Mouse (Mus musculus) heart, adult 18-20 months (tissue): ENCODE results near the gene Kpna7. TPM values are rescaled to one million over a fixed set of nuclear protein-coding genes. Genes with fewer than 3 reads are reported as not detected.
"Not testable (repeated sequence)": the region's sequence is repeated elsewhere in the genome, so short reads cannot be mapped to it uniquely, and the experiment has no call there.

Experiments
- DNase-seq, 2 experiments: peaks; one replicate each; pipeline ENCODE4 v3.0.0; 2021 to 2022; ENCODE audit warnings: mixed read lengths in 1 of 2
- total RNA-seq, 2 experiments: library from RNA; stranded (reverse); gene quantifications; 2 replicates each; pipeline ENCODE4 v1.2.3; 2021

The Kpna7 gene
- total RNA-seq, 2 experiments from 2014 or later, result not detected

DNA sequence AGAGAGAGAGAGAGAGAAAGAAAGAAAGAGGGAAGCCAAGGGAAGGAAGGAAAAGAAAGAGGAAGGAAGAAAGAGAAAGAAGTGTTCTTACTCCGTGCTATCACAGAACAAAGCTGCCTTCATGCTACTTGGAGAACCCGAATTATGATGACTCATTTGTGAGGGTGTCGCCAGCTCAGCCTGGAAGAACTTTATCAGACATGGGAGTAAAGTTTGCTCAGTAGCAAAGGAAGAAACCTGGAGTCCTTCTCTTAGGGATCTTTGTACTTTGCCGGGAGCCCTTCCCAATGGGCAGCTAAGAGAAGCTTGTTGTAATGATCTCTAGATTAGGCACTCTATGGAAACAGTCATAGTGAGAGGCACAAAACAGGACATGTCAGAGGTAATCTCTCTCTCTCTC, 18.9 kb upstream of the Kpna7 start:
- DNase-seq, result peak in 1 of 2 experiments; percentile 31

DNA sequence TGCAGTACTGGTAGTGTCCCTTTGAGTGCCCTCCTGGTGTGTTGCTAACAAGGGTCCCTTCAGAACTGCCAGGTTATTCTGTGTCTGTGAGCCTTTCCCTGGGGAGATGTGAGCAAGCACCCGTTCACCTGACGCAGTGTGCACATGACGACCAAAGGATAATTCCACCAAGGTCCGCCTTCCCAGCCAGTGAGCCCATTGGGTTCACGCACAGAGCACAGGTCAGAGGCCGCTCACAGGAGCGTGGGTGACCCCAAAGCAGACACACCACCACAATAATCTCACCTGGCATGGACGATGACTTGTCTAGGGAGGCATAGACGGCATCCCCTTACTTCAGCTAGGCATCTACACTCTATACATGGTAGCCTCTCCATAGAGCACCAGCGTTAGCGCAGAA, 17.6 kb upstream of the Kpna7 start:
- DNase-seq, result not testable (repeated sequence)

DNA sequence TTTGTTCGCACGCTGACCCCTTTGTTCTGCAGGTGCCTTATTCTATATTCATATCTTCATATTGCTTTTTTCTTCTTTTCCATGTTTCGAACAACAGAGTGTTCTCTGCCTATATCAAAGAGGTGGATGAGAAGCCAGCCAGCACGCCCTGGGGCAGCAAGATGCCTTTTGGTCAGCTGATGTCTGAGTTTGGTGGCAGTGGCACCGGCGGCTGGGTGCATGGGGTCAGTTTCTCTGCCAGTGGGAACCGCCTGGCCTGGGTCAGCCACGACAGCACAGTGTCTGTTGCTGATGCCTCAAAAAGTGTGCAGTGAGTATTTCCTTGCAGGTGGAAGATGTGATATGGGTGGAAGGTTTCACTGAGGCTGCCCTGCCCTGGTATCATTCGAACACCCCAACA, 17.1 kb upstream of the Kpna7 start:
- no peak for DNase-seq

DNA sequence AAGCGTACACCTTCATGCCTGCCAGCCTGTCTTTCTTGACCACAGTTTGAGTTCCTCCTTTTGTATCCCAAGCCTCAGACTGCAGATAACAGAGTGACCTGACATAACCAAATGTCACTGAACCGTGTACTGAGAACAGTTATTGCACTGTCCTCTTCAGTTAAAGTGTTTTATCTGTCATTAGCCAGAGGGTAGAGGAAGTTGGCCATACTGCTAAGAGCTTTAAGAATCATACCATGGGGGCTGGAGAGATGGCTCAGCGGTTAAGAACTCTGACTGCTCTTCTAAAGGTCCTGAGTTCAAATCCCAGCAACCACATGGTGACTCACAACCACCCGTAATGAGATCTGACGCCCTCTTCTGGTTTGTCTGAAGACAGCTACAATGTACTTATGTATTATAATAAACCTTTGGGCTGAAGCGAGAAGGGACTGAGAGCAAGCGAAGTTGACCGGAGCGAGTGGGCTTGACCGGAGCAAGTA, 14.6 kb upstream of the Kpna7 start:
- DNase-seq, result no peak

DNA sequence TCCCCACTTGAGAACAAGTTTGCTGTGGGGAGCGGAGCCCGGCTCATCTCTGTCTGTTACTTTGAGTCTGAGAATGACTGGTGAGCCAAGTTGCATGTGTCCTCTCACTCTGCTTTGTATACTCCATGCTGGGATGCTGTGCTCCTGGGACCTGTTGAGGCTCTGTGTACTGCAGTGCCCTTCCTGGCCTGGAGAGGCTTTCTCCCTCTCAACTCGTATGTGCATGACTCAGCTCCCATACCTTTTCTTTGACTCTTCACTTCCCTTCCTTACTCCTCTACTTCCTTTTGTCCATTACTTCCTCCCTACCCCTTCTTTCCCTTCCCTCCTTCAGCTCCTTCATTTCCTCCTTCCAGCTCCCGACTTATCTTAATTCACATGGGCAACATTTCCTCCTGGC, 12.4 kb upstream of the Kpna7 start:
- DNase-seq, result no peak

DNA sequence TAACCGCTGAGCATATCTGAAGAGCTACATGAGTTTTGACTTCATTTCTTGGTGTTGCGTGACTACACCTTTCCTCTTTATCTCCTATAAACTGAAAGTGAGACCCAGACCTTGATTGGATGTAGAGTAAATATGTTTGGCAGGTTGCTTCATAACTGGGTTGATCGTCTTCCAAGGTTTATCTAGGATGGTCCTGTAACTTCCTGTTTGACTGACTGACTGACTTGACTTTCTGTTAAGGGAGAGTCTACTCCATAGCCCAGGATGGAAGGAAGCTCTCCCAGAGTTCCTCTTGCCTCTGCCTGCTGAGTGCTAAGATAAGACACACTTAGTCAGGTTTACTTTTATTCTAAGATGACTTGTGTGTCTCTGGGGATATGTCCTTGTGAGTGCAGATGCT, 6.0 kb upstream of the Kpna7 start:
- no peak for DNase-seq

DNA sequence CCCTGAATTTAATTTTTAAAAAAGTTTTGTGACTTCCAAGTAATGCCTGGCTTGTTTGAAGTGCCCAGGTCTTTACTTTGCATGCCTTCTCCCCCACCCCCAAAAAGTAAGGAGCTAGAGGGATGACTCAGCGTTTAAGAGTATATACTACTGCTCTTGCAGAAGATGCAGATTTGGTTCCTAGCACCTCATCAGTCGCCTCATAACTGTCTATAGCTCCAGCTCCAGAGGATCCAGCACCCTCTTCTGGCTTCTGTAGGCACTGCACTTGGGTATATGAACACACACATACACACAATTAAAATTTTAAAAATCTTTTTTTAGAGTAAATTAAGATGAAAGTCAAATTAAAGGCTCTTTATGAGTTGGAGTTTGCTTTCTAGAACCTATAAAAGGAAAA, 4.4 kb upstream of the Kpna7 start:
- DNase-seq, result no peak

DNA sequence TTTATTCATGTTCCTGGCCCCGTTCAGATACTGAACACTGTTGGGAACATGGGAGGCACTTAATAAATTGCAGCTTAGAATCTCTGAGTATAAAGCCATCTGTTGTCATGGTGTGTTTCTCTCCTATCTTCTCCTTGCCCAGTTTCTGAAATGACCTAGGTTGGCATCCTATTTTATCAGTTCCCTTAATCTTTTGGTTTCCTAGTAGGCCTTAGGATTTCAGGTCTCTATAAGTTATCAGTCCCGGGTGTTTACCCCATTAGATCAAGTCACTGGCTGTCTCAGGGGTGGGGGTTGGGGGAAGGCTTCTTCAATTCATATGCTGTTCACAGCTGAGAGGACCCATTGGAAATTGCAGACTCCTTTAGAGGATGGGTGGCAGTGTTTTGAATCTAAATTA, 992 bp upstream of the Kpna7 start:
- no peak for DNase-seq

DNA sequence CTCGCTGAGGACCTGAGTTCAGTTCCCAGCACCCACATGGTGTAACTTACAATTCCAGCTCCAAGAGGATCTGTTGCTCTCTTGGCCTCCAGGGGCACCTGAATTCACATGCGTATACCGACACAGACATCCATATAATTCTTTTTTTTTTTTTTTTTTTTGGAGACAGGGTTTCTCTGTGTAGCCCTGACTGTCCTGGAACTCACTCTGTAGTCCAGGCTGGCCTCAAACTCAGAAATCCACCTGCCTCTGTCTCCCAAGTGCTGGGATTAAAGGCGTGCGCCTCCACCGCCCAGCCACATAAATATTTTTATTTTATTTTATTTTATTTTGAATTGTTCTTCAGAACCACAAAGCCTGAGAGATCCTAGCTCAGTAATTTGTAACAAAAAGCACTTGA, 629 bp downstream of the Kpna7 start:
- not testable (repeated sequence) for DNase-seq

DNA sequence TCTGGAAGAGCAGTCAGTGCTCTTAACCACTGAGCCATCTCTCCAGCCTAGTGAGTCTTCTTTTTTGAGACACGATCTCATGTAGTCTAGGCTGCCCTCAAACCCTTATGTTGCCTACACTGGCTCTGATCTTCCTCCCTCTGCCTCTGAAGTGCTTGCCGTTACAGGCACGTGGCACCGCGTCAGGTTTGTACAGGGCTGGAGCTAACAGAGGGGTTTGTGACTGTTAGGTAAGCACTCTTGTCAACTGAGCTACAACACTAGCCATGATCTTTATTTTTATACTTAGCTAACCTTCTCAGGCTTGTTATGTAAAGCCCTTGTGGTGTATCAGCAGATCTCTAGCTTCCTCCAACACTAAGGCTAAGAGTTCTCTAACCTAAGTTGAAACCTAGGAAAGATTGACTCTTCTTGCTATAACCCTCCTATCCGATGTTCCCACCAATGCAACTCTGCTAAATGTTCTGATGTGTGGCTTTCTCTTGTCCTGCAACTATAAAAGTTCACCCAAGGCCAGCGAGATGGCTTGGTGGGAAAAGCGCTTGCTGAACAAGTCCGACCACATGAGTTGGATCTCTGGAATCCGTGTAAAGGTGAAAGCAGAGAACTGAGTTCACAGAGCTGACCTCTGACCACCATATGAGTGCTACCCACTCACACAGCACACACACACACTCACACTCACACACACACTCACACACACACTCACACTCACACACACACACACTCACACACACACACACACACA, 1.8 kb downstream of the Kpna7 start:
- no peak for DNase-seq

DNA sequence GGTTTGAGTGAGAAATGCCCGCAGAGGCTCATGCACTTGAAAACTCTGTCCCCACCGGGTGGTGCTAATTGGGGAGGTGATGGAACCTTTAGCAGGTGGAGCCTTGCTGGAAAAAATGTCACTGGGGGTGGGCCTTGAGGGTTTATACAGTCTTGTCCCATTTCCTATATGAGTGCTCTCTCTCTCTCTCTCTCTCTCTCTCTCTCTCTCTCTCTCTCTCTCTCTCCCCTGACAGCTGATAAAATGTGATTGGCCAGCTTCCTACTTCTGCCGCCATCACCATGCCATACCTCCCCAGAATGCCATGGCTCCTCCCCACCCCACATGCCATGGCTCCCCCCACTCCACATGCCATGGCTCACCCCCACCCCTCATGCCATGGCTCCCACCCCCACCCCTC, 8.7 kb downstream of the Kpna7 start:
- no peak for DNase-seq

DNA sequence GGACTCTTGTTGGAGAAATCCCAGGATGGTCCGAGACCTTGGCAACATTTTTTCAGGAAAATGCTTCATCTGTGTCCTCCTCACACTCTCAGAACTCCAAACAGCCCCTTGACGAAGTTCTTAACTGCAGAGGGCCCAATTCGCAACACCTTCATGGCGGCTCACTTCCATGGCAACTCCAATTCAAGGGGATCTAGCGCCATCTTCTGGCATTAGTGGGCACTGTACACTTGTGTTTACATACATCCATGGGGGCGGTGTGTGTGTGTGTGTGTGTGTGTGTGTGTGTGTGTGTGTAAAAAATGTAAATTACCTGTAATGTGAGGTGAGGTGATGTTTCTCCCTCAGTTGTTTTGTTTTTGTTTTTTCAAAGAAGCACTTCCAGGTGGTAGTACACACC, 12.5 kb downstream of the Kpna7 start:
- DNase-seq, result no peak

DNA sequence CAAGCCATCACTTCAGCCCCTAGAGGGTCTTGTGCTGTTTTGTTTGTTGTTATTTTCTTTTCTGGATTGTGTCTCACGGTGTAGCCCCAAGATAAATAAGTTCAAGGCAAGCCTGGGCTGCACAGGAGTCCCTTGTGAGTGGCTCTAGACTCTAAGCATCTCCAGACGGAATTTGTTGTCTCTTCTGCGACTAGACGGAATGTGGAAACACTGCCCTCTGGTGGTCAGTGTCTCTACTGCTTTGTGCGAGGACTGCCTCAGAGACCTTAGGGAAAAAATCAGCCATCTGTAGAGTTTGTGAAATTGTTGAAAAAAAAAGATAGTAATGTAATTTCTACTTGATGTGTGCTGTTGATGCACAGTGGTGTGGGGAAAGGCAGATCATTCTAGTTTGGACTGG, 14.1 kb downstream of the Kpna7 start:
- DNase-seq, result peak; percentile 61 to 87

DNA sequence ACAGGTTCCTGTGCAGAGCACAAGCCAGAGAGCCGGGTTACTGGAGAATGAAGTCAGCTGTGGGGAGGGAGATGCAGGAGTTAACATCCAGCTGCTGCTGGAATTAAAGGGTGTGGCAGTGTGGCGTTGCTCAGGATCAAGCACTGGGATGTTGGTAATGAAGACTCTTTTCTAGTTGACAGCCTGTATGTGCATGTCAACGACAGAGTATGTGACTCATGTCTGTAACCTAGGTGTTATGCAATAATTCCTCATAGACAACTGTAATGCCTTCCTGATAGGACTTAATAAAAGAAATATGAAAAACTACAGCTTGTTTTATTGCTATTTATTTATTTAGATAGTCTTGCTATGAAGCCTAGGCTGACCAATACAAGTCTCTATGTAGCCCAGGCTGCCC, 15.0 kb downstream of the Kpna7 start:
- no peak for DNase-seq

DNA sequence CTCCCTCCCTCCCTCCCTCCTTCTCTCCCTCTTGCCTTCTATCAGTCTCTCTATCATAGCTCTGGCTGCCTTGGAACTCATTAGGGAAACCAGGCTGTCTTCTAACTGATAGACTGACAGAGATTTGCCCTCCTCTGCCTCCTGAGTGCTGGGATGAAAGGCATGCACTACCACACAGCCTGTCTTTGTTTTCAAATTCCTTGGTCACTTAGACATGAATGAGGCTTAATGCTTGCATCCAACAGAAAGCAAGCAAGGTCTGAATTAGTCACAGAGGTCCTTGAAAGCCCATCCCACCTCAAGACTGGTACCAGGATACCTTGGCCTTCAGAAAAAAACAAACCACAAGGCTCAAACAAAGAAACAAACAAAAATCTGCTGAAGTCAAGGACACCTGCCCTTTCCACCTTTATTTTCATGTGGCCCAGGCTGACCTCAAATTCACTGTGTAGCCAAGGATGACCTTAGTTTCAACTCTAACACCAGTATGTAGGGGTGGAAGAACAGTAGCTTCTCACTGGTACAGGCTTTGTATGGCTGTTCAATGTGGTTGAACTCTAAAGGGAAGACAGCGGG, 19.0 kb downstream of the Kpna7 start:
- no peak for DNase-seq

DNA sequence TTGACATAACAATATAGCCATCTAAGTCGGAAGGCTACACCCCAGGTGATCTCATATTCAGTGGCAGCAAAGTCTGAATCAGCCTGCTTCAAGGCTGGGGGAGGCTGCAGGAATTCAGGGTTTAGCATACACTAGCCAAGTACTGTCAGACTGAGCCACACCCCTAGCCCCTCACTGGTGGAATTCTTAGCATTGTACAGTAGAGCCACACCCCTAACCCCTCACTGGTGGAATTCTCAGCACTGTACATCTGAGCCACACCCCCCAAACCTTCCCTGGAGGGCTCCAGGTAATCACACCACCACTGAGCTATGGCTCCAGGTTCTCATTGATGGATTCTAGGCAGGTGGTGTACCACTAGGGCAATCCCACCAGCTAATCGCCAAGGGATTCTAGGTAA, 24.3 kb downstream of the Kpna7 start:
- DNase-seq, result no peak

DNA sequence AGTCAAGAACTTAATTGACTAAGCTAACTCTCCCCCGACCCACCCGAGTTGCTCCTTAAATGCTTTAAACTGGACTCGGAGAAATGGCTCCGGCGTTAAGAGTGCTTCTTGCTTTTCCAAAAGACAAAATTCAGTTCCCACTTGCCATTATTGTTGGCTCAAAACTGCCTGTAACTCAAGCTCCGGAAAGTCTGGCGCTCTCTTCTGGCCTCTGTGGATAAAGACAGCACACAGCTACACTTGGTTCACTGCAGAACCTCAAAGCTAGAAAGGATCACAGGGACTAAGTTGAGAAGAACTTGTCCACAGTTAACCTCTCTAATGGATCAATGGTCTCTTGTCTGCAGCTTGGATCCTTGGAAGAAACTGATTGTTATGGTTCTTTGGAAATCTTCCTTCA, 25.1 kb downstream of the Kpna7 start:
- no peak for DNase-seq

DNA sequence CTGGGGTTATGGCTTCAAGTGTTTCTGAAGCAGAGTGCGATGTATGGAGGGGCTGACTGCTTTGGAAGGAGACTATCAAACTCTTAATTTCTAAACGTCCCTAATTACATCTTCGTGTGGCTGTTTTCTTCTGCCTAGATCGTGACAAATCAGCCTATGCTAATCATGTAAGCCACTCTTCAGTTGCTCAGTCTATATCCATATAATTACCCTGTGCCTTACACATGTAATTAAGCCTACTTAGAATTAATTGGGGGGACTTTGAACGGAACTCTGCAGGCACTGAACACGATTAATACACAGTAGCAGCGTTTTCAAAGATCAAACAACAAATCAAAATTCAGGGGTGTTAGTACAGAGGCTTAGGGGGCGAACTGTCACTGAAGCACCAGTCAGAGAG, 25.9 kb downstream of the Kpna7 start:
- DNase-seq, result no peak

DNA sequence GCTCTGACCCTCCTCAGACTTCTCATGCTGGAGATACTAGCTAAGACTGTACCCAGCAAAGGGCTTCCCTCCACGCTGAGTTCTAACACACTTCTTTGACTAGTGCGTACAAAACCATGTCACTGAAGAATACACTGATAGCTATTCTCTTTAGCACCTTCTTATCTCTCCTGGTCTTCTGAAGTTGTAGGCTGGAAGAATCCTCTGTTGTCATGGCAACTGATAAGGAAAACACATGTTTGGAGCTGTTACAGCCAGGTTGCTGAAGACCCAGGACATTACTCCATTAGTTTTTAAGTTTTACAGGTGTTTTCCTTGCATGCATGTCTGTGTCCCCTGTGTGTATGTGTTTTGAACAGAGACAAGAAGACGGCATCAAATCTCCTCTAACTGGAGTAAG, 29.6 kb downstream of the Kpna7 start:
- not testable (repeated sequence) for DNase-seq

DNA sequence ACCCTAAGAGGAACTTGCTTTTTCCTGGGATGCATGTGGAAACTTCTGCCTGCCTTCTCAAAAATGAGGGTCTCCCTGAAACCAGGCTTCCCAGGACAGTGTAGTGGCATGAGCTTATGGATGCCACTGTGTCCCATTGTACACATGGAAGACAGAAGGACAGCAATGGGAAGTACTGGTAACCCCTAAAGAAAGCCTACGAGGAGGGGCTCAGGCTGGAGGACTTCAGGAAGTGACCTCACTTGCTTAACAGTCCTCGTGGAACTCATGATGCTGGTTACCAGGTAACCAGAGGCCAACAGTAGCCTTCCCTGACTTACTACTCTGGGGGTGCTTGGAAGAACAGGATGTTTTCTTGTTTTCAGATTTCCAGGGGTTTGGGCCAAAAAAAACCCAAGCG, 41.1 kb downstream of the Kpna7 start, which contains the start of gene 1700018F24Rik:
Gene 1700018F24Rik, plus strand, starts transcription at position 301 of the 400 bp plus-strand sequence.
- DNase-seq, result not testable (repeated sequence)

DNA sequence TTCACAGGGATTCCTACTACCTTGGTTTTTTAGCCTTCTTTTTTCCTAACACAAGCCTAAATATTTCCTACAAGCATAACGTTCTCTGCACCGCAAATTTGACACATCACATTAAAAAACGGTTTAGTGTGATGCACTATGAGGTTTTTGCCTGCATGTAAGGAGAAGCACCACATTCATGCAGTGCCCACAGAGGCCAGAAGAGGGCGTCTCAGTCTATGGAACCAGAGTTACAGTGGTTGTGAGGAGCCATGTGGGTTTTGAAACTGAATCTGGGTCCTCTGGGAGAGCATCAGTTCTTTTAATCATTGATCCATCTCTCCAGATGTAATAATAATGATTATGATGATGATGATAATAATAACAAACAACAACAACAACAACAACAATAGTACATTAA, 42.2 kb downstream of the Kpna7 start:
- DNase-seq, result peak in 1 of 2 experiments; percentile 14

DNA sequence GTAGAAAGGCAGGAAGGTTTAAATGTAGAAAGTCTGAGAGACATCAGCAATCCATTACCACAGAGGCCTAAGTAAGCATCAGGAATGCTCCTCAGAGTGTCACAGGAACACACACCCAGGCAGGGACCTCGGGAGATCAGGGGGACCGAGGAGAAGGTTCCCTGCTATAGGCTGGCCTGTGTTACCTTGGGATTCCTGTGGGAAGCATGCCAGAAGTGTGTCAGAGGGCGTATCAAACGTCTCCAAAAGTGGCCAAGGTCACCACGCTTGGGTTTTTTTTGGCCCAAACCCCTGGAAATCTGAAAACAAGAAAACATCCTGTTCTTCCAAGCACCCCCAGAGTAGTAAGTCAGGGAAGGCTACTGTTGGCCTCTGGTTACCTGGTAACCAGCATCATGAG, 51.4 kb downstream of the Kpna7 start, which contains the start of gene Gm4871:
Gene Gm4871, minus strand, starts transcription at position 364 of the 400 bp plus-strand sequence.
- DNase-seq, result peak; percentile 13 to 25

DNA sequence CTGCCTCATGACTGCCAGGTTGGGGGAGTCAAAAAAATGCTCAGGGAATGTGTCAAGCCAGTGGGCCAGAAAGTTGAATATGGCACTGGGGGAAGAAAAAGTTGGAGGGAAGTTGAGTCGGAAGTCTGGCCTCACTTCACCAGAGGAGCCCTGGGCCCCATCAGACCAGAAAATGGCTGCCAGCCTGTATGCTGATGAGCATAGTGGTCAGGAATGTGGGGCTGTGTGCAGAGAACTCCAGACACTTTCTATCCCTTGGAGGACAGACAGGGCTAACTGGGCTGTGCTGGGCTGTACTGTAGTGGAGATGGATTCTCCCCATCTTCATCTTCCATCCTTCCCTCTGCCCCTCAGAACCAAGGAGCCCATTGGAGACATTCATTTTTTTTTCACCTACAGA, 53.4 kb downstream of the Kpna7 start:
- not testable (repeated sequence) for DNase-seq

DNA sequence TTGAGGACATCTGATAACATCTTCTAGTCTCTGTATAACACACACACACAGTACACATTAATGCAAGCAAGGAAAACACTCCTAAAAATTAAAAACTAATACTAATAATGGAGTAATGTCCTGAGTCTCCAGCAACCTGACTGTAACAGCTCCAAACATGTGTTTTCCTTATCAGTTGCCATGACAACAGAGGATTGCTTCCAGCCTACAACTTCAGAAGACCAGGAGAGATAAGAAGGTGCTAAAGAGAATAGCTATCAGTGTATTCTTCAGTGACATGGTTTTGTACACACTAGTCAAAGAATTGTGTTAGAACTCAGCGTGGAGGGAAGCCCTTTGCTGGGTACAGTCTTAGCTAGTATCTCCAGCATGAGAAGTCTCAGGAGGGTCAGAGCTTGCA, 63.1 kb downstream of the Kpna7 start:
- not testable (repeated sequence) for DNase-seq
